Mouse (Mus musculus) megakaryocyte, embryonic 14.5 days (primary cell): ENCODE results near the gene Moap1. TPM values are rescaled to one million over a fixed set of nuclear protein-coding genes. Genes with fewer than 3 reads are reported as not detected.
A peak's percentile ranks its signal among the peaks of the same experiment; 100 is the strongest.

Source experiments
- H3K27me3 ChIP-seq: replicated peaks from 2 replicates; pipeline ENCODE3; 2012; ENCODE audit warnings: inconsistent platforms
- H3K36me3 ChIP-seq: replicated peaks from 2 replicates; pipeline ENCODE3; 2012; ENCODE audit warnings: low read length, inconsistent platforms, mixed read lengths
- H3K4me1 ChIP-seq: 2 replicates; pipeline ENCODE4 v1.6.1; 2012; ENCODE audit warnings: inconsistent platforms
- H3K4me3 ChIP-seq: replicated peaks from 2 replicates; pipeline ENCODE3; 2012; ENCODE audit warnings: moderate library complexity, mild to moderate bottlenecking, inconsistent platforms
- H3K9me3 ChIP-seq: 2 replicates; pipeline ENCODE4 v1.6.1; 2012; ENCODE audit warnings: inconsistent platforms
- FLI1 ChIP-seq: IDR thresholded peaks from 2 replicates; pipeline ENCODE4 v1.6.1; 2012; ENCODE audit warnings: low read length, inconsistent platforms, mixed read lengths
- GATA1 ChIP-seq: IDR thresholded peaks from 3 replicates; pipeline ENCODE4 v1.6.1; 2012; ENCODE audit warnings: mixed read lengths, low read length, inconsistent platforms, borderline replicate concordance
- polyA plus RNA-seq: library from polyadenylated mRNA; stranded (reverse); fragments of >175 nt; gene quantifications from 2 replicates; pipeline ENCODE4 v1.2.3, GENCODE M21; 2012; ENCODE audit warnings: low replicate concordance; ENCODE audit not compliant: insufficient read depth

Moap1 gene
- polyA plus RNA-seq, 1 experiment: 3.3 TPM

DNA sequence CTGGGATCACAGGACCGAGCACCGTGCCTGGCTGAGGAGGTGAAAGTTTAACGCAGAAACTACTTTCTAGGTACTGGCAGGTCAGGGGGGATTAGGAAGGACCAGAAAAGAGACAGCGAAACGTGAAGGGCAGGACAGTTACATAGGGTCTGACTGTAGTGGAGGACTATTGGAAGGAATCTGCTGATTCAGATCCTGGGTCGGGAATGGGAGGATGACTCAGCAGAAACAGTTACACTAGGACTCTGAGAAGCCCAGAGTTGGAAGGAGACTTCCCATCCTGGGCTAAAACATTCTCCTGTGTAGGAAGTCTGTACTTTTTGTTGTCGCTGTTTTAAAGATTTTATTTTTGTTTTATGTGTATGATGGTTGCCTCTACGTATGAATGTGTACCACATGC, 28.1 kb upstream of the Moap1 start:
- H3K4me1 ChIP-seq: peaks cover 30% of the 10 kb centered on the region
- peaks cover 99% of the 10 kb centered on the region for H3K36me3 ChIP-seq
- no peaks in the 10 kb centered on the region; the same call in 1 of the 2 replicates for H3K9me3 ChIP-seq
- TF ChIP-seq FLI1: no peak
- no peak for TF ChIP-seq GATA1
- no peak overlapping the region for H3K4me3 ChIP-seq
- H3K27me3 ChIP-seq: no peaks in the 10 kb centered on the region

- Histone ChIP-seq H3K4me3 (no peak overlapping the region), H3K36me3 (peaks cover 98% of the 10 kb centered on the region), H3K4me1 (peaks cover 47% of the 10 kb centered on the region), H3K27me3 (no peaks in the 10 kb centered on the region), H3K9me3 (no peaks in the 10 kb centered on the region; the same call in 1 of the 2 replicates)
- no peak for TF ChIP-seq FLI1
- TF ChIP-seq GATA1: no peak
Observed at GRCm38 (mm10) chr12:102769000-102769399, 25.5 kb upstream of the Moap1 start.

DNA sequence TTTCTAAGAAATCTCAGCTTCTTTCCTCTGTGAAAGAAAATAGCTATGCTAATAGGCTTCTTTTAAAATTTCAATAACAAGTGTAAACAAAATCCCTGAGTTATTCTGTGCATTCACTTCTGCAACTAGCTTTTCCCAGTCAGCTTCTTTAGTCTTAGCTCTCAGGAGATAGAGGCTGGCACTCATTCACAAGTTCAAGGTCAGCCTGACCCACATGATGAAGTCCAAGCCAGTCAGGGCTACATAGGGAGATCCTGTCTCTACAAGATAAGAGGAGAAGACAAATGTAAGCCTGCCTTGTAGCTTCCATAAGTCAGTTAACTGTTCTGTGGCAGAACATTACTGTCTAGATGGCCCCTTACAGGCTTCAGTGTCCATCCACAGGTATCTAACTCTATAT, 20.2 kb upstream of the Moap1 start:
- Histone ChIP-seq H3K4me3 (no peak overlapping the region), H3K4me1 (peaks cover 46% of the 10 kb centered on the region), H3K9me3 (no peaks in the 10 kb centered on the region), H3K27me3 (no peaks in the 10 kb centered on the region), H3K36me3 (peaks cover 80% of the 10 kb centered on the region)
- no peak for TF ChIP-seq GATA1
- TF ChIP-seq FLI1: no peak

DNA sequence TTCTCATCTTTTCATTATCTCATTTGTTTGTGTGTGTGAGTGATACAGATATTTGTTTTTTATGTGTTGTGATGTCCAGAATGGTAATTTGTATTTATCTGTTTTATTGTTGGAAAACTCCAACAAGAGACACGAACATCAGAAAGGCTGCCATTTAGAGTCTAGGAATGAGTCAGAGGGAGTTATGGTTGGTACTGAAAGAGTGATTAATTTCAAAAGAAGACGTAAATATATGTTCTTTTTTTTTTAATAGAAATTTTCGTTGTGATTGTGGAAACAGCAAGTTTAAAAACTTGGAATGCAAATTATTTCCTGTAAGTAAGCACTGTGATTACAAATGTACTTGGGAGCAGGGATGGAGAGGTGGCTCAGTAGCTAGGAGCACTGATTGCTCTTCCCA, 18.2 kb upstream of the Moap1 start:
- H3K9me3 ChIP-seq: no peaks in the 10 kb centered on the region
- H3K36me3 ChIP-seq: peaks cover 60% of the 10 kb centered on the region
- no peak overlapping the region for H3K4me3 ChIP-seq
- H3K27me3 ChIP-seq: no peaks in the 10 kb centered on the region
- peaks cover 42% of the 10 kb centered on the region for H3K4me1 ChIP-seq
- TF ChIP-seq FLI1 (no peak), GATA1 (no peak)

- Histone ChIP-seq H3K4me1 (peaks cover 46% of the 10 kb centered on the region), H3K36me3 (peaks cover 50% of the 10 kb centered on the region), H3K4me3 (peak overlapping the region; percentile 100), H3K27me3 (no peaks in the 10 kb centered on the region), H3K9me3 (no peaks in the 10 kb centered on the region)
- TF ChIP-seq FLI1 (no peak), GATA1 (no peak)
Observed at GRCm38 (mm10) chr12:102758936-102759335, 15.5 kb upstream of the Moap1 start.

GRCm38 (mm10) chr12:102758403-102758756, 14.9 kb upstream of the Moap1 start, which contains the start of gene Gm20604:
Gene Gm20604, minus strand, starts transcription at chr12:102758672.
- Histone ChIP-seq H3K4me3 (peak within 1 kb of the TSS; percentile 100), H3K36me3 (peaks cover 48% of the 10 kb centered on the region), H3K27me3 (no peaks in the 10 kb centered on the region), H3K4me1 (peaks cover 42% of the 10 kb centered on the region), H3K9me3 (no peaks in the 10 kb centered on the region)
- no peak for TF ChIP-seq FLI1
- TF ChIP-seq GATA1: no peak

- TF ChIP-seq GATA1: no peak
- TF ChIP-seq FLI1: peak; percentile 54; the same call in 1 of the 2 replicates
- Histone ChIP-seq H3K36me3 (peaks cover 42% of the 10 kb centered on the region), H3K4me3 (peak within 1 kb of the TSS; percentile 100), H3K27me3 (no peaks in the 10 kb centered on the region), H3K4me1 (peaks cover 42% of the 10 kb centered on the region), H3K9me3 (no peaks in the 10 kb centered on the region)
Observed at GRCm38 (mm10) chr12:102757689-102758402, 14.4 kb upstream of the Moap1 start, which contains the start of the genes Gm28051, Gon7 and Ubr7. Gene Gm28051, minus strand, starts transcription at chr12:102757765. Gene Gon7, minus strand, starts transcription at chr12:102757803. Gene Ubr7, plus strand, starts transcription at chr12:102757967.

- peaks cover 40% of the 10 kb centered on the region for H3K36me3 ChIP-seq
- H3K4me1 ChIP-seq: peaks cover 42% of the 10 kb centered on the region
- no peak for TF ChIP-seq FLI1
- no peak for TF ChIP-seq GATA1
- no peaks in the 10 kb centered on the region for H3K27me3 ChIP-seq
- H3K4me3 ChIP-seq: peak overlapping the region; percentile 100
- H3K9me3 ChIP-seq: no peaks in the 10 kb centered on the region
Observed at GRCm38 (mm10) chr12:102757055-102757688, 13.7 kb upstream of the Moap1 start.

- peaks cover 46% of the 10 kb centered on the region for H3K4me1 ChIP-seq
- TF ChIP-seq GATA1: no peak
- no peak for TF ChIP-seq FLI1
- H3K9me3 ChIP-seq: no peaks in the 10 kb centered on the region
- peak overlapping the region; percentile 100 for H3K4me3 ChIP-seq
- no peaks in the 10 kb centered on the region for H3K27me3 ChIP-seq
- peaks cover 32% of the 10 kb centered on the region for H3K36me3 ChIP-seq
Observed at GRCm38 (mm10) chr12:102756304-102756703, 12.8 kb upstream of the Moap1 start.

DNA sequence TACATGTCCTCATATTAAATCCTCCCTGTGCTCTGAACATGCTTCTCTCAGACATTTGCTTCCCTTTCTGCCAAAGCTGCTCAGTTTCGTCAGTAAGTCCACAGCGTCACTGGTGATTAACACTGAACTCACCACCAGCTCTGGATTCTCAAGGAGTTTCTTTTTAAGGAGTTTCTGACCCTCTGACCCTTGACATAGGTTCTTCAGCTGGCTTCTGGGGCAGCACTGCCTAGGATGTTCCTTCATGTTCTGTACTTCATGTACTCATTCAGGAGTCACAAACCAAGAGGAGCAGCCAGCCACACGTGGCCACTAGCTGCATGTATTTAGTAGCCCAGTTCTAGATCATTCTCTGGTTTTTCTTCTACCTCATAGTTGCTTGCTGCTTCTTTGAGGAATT, 4.8 kb upstream of the Moap1 start:
- peaks cover 36% of the 10 kb centered on the region for H3K36me3 ChIP-seq
- TF ChIP-seq FLI1 (no peak), GATA1 (no peak)
- H3K9me3 ChIP-seq: no peaks in the 10 kb centered on the region
- H3K27me3 ChIP-seq: no peaks in the 10 kb centered on the region
- H3K4me3 ChIP-seq: peak overlapping the region; percentile 39
- H3K4me1 ChIP-seq: peaks cover 43% of the 10 kb centered on the region
